Mouse (Mus musculus) brown adipose tissue, adult 24 weeks (tissue): ENCODE measurements around the gene Snx8. TPM values are rescaled to one million over a fixed set of nuclear protein-coding genes. Genes with fewer than 3 reads are reported as not detected.

Source experiments
- H3K27ac ChIP-seq: fragments of 200-500 bp; replicated peaks from 2 replicates; pipeline ENCODE4 v1.5.1; 2012; ENCODE audit warnings: low read depth, mild to moderate bottlenecking, low read length
- H3K4me1 ChIP-seq: fragments of 200-500 bp; 2 replicates; pipeline ENCODE4 v1.6.1; 2012; ENCODE audit warnings: low read length, mixed read lengths; ENCODE audit not compliant: control insufficient read depth, insufficient read depth, insufficient read length
- H3K4me3 ChIP-seq: fragments of 200-500 bp; 2 replicates; pipeline ENCODE4 v1.5.1; 2012; ENCODE audit warnings: low read depth, mild to moderate bottlenecking, low read length, moderate library complexity; ENCODE audit not compliant: insufficient read depth
- polyA plus RNA-seq: library from polyadenylated mRNA; stranded (reverse); fragments of >200 nt; gene quantifications from 2 replicates; pipeline ENCODE4 v1.2.4, GENCODE M21; 2012; ENCODE audit not compliant: missing spikeins, insufficient read depth, insufficient read length

Gene Snx8
- 5.5 and 8.9 TPM in 2 replicates for polyA plus RNA-seq

DNA sequence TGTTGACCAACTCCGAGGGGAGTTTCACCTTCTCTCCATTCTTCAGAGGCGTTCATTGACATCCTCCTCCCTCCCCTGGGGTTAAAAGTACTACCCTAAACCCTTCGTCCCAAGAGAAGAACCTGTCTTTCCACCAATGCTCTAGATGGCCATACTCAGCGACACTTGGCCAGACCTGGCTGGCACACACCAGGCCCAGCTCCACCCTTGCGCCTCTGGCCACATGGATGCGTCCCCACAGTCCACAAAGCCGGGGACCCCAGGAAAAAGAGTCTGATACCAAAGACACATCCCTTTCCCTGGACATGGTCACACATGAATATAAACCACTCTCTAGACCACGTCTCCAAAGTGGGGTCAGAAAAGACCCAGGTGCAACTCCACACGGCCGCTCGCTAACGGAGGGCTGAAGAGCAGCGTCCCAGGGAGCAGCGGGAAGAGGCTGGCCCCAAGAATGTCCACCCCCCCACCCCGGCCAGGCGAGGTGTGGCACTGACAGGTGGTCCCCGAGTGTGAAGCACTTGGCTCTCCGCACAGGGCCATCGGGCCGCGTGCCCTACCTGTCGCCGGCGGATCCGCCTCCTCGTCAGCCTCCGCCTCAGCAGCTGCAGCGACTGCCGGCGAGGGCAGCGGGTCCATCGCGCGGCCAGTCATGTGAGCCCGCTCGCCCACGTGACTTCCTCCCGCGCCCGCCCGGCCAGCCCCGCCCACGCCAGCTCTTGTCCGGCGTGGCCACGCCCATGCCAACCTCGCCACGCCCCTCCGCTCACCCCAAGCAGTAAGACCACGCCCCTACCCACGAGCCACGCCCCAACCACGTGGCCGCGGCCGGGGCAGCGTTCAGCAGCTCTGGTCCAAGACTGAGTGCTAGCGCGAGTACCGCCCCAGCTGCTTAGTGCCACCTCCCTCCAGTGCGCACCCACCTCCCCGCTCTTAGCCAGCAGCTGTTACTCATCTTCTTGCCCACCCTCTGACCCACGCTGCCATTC, at the start of gene Snx8:
Gene Snx8 (minus strand): TSS at position 675 of the 989 bp plus-strand sequence.
- H3K27ac ChIP-seq = peak within 1 kb of the TSS; percentile 26; the same call in 1 of the 2 replicates
- H3K4me1 ChIP-seq = peaks cover 2% of the 10 kb centered on the region; the same call in 1 of the 2 replicates
- peak within 1 kb of the TSS; percentile 76 for H3K4me3 ChIP-seq

DNA sequence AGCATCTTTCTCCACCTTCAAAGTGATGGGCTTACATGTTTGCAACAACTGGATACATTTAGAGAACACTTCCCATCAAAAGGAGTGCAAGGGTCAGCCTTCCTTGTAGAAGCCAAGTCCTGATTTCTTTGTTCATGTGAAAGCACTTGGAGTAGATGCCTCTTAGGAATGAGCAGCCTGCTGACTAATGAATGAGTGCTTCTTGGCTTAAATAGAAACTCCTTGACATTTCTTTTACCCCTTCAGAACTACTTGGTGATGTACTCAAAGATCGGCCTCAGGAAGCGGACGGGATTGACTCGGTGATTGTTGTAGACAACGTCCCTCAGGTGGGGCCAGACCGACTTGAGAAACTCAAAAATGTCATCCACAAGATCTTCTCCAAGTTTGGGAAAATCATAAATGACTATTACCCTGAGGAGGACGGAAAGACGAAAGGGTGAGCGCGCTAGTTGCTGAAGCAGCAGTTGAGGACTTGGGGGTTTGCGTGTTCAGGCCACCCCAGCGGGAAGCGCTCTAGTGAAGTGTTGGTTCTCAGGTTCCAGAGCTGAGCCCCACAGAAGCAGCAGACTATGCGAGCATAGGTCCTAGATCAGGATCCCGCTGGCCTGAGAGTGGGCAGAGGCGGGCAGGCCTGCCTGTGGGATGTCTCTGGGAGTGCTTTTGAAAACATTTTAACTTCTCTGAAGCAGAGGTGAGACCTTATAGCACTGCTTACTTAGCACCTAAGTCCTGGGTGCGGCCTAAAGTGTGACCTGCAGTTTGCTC, 36.1 kb upstream of the Snx8 start:
- H3K4me1 ChIP-seq = peaks cover 8% of the 10 kb centered on the region
- no peak overlapping the region for H3K4me3 ChIP-seq
- H3K27ac ChIP-seq = no peak overlapping the region

- Histone ChIP-seq H3K27ac (no peak overlapping the region), H3K4me1 (peaks cover 9% of the 10 kb centered on the region), H3K4me3 (peak overlapping the region; percentile 97)
Measured at GRCm38 (mm10) chr5:140420616-140421015, 31.6 kb upstream of the Snx8 start.

GRCm38 (mm10) chr5:140419442-140420080, 30.5 kb upstream of the Snx8 start:
- H3K27ac ChIP-seq = peak overlapping the region; percentile 72
- peaks cover 9% of the 10 kb centered on the region for H3K4me1 ChIP-seq
- peak overlapping the region; percentile 97 for H3K4me3 ChIP-seq

GRCm38 (mm10) chr5:140418489-140419441, 29.7 kb upstream of the Snx8 start, which contains the start of gene Eif3b:
Gene Eif3b, plus strand, starts transcription at chr5:140419328.
- H3K4me3 ChIP-seq = peak within 1 kb of the TSS; percentile 97
- H3K4me1 ChIP-seq = peaks cover 9% of the 10 kb centered on the region
- H3K27ac ChIP-seq = peak within 1 kb of the TSS; percentile 97

DNA sequence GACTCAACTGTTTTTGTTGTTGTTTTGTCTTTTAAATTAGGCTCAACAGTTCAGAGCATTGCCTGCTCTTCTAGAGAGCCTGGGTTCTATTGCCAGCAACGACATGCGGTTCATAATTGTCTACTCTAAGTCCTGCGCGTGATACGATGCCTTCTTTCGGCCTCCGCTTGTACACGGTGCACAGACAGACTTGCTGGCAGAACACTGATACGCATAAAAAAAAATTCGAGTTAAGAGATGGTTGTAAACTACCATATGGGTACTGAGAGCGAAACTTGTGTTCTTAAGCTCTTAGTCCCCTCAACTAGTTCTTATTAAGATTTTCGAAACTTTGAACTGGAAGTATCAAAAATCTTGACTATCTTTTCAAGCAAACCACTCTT, 29.0 kb upstream of the Snx8 start:
- Histone ChIP-seq H3K4me1 (peaks cover 9% of the 10 kb centered on the region), H3K27ac (peak overlapping the region; percentile 97), H3K4me3 (peak overlapping the region; percentile 82)

DNA sequence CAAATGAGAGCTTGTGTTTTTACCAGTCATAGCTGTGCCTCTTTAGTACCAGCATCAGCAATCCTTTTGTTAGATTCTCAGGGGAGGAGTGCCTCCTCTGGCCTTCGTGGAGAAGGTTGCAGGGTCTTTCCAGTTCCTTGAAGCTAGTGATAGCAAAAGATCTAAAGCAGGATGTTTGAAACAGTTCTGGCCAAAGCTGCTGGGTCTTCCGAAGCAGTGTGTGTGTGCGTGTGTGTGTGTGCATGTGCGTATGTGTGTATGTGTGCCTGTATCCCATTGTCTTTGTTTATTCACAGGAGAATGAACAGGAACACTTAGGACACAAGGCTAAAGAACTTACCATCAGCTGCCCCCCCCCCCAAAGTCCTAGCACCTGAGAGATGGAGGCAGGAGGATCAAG, 25.6 kb upstream of the Snx8 start:
- Histone ChIP-seq H3K4me1 (no peaks in the 10 kb centered on the region), H3K4me3 (no peak overlapping the region), H3K27ac (no peak overlapping the region)

DNA sequence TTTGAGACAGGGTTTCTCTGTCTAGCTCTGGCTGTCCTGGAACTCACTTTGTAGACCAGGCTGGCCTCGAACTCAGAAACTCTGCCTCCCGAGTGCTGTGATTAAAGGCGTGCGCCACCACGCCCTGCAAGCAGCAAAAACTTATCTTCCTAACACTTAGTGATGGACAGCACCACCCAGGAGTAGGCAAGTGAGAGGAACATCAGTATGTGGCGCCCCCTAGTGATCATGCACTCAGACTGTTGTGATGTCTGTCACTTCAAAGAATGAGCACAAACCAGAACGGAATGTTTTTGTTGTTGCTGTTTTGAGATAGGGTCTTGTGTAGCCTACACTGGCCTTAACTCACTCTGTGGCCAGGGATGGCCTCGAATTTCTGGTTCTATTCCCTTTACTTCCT, 22.3 kb upstream of the Snx8 start:
- Histone ChIP-seq H3K4me1 (no peaks in the 10 kb centered on the region), H3K4me3 (no peak overlapping the region), H3K27ac (no peak overlapping the region)

GRCm38 (mm10) chr5:140408801-140409200, 19.7 kb upstream of the Snx8 start:
- Histone ChIP-seq H3K27ac (no peak overlapping the region), H3K4me3 (no peak overlapping the region), H3K4me1 (no peaks in the 10 kb centered on the region)

DNA sequence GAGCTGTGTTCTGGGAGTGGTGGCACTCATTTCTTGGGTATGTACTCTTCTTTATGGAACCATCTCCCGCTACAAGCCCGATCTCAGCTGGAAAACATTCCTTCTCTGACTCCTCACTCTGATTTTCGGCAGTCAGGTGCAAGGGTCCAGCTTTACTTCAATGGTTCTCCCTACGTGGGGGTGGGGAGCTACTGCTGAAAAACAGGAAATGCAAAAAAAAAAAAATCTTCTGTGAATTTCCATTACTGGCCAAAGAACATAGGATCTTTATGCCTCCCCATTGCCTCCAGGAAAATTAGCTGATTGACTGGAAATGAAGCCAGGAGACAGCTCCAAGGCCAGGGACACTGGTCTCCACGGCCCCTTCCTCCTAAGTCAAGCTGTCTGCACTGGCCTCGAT, 17.6 kb upstream of the Snx8 start:
- H3K4me1 ChIP-seq = no peaks in the 10 kb centered on the region
- no peak overlapping the region for H3K4me3 ChIP-seq
- H3K27ac ChIP-seq = no peak overlapping the region

DNA sequence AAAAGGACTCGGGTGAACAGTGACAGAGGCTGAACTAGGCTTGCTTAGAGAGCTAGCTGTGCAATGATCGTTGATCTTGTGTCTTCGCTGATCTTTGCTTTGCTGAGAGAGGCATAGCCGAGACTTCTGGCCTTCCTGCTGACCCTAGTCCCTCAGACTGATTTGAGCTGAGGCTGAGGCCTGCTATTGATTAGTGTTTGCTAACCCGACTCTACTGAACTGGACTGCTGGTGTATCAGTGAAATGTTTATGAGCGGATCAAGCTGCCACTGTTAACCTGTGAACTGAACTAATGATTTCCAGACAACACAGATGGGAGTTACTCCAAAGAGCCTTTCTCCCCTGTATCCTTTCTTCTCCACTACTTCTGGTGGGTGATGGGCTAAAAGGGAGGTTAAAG, 16.1 kb upstream of the Snx8 start:
- H3K4me3 ChIP-seq = no peak overlapping the region
- H3K27ac ChIP-seq = no peak overlapping the region
- H3K4me1 ChIP-seq = no peaks in the 10 kb centered on the region

DNA sequence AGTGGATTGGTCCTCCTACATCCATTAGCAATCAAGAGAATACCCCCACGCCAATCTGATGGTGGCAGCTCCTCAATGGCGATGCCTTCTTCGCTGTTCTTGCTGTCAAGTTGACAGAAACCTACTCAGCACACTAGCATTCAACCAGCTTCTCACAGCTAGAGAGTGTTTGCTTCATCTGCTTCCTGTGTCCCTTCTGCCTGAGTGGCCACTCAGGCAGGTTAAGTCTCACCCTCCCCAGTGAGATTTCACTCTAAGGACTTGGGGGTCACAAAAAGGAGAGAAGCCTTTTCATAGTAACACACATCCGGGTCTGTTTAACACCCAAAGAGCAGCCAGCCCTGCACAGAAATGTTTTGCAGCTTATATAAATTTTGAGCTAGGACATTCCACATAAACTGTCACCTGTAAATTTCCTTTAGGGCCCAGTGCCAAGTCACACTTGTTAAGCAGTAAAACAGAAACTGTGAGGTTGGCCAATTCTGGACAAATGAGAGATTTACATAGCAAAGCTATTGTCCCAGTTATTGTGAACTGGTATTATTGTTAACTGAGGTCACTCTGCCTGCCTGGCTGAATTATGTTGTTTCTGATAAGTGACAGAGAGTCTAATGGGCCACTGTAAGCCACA, 13.7 kb upstream of the Snx8 start:
- Histone ChIP-seq H3K4me3 (no peak overlapping the region), H3K4me1 (no peaks in the 10 kb centered on the region), H3K27ac (no peak overlapping the region)

DNA sequence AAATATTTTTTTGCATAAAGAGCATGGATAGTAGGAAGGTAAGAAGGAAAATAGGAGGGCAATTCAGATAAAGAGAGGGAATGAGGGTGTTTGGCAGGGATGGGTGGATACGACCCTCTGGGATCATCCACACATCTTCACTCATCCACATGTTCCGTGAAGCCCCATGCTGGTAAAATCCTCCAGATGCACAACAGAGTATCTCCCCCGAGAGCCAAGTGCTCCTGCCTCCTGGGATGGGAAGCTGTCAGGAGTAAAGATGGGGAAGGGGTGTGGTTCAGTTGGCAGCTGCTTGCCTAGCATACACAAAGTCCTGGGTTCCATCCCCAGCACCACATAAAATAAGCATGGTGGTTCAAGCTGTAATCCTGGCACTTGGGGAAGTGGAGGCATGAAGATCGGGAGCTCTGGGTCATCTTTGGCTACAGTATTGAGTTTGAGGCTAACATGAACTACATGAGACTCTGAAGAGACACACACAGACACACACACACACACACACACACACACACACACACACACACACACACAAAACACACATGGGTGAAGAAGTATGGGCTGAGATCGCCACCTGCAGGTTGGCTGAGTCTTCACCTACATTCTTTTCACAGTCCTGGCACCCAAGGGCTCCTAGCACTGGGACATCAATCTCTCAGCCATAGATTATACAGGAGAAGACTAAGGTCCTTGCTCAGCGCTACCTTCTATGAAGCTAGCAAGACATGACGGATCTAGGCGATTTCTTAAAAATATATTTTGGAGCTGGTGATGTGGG, 7.3 kb upstream of the Snx8 start:
- Histone ChIP-seq H3K4me3 (no peak overlapping the region), H3K27ac (no peak overlapping the region), H3K4me1 (no peaks in the 10 kb centered on the region)
